Mouse (Mus musculus) lung, embryonic 14.5 days (tissue): ENCODE measurements around the gene Arhgef7. TPM values are rescaled to one million over a fixed set of nuclear protein-coding genes. Genes with fewer than 3 reads are reported as not detected.

Source experiments
- ATAC-seq: fragments of 200-750 bp; cut with Nextera tagmentation; 2 replicates; pipeline ENCODE4 v1.8.0; 2017; ENCODE audit warnings: mild to moderate bottlenecking, moderate TSS enrichment, moderate library complexity; ENCODE audit not compliant: insufficient read depth
- DNase-seq: peaks from one replicate; pipeline ENCODE4 v3.0.0-alpha.2; 2015
- H3K27ac ChIP-seq: fragments of 300-500 bp; sonication (generic); 2 replicates; pipeline ENCODE4 v1.5.1; 2014; ENCODE audit warnings: low read depth, mild to moderate bottlenecking, moderate library complexity
- H3K27me3 ChIP-seq: fragments of 300-500 bp; sonication (generic); 2 replicates; pipeline ENCODE4 v1.6.1; 2014; ENCODE audit warnings: low read length, control low read depth; ENCODE audit not compliant: insufficient read depth
- H3K36me3 ChIP-seq: fragments of 300-500 bp; sonication (generic); 2 replicates; pipeline ENCODE4 v1.6.1; 2014; ENCODE audit warnings: control low read depth; ENCODE audit not compliant: insufficient read depth
- H3K4me1 ChIP-seq: fragments of 300-500 bp; sonication (generic); 2 replicates; pipeline ENCODE4 v1.6.1; 2014; ENCODE audit warnings: antibody characterized with exemption, control low read depth; ENCODE audit not compliant: insufficient read depth
- H3K4me2 ChIP-seq: fragments of 300-500 bp; sonication (generic); 2 replicates; pipeline ENCODE4 v1.6.1; 2014; ENCODE audit warnings: mild to moderate bottlenecking
- H3K4me3 ChIP-seq: fragments of 300-500 bp; sonication (generic); 2 replicates; pipeline ENCODE4 v1.5.1; 2014; ENCODE audit warnings: low read depth, low read length
- H3K9ac ChIP-seq: fragments of 300-500 bp; sonication (generic); 2 replicates; pipeline ENCODE4 v1.6.1; 2014
- H3K9me3 ChIP-seq: fragments of 300-500 bp; sonication (generic); 2 replicates; pipeline ENCODE4 v1.6.1; 2016; ENCODE audit warnings: low read depth, low read length, control low read depth
- CTCF ChIP-seq: IDR thresholded peaks from 2 replicates; pipeline ENCODE4 v1.5.1; 2016; ENCODE audit warnings: antibody characterized with exemption, low read depth
- WGBS: fragments of 180-500 bp; shearing (Covaris S2); extraction: QIAGEN DNeasy Blood & Tissue Kit; methylation state at CpG from one replicate; pipeline ENCODE4 v1.1.7; 2014; 5-methylcytosine and 5-hydroxymethylcytosine counted together
- polyA plus RNA-seq: library from polyadenylated mRNA; unstranded; fragments of >200 nt; fragmentation: Nextera tagmentation; extraction: Ambion mirVana; gene quantifications from 2 replicates; pipeline ENCODE4 v1.2.1, GENCODE M21; 2014

Arhgef7 gene
- polyA plus RNA-seq, 1 experiment from 2014 or later: 41.6 TPM

DNA sequence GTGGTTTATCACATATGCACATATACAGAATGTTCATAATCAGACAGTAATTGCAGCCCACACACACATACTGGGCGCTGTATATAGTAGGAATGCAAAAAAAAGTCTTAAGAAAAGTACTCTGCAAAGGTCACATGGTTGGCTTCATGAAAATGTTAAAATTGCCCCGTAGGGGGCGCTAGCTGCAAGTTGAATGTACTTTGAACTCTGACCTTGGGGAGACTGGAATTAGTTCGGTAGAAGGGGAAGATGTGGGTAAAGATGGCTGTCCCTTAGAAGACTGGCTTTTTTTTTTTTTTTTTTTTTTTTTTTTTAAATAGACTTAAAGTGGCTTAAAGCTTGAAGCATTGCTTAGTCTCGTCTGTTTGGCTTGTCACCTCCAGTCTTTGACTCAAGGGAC lies 28.4 kb downstream of the Arhgef7 start:
- Histone ChIP-seq H3K4me2 (no peak overlapping the region), H3K4me1 (peaks cover 8% of the 10 kb centered on the region; the same call in 1 of the 2 replicates), H3K27me3 (no peaks in the 10 kb centered on the region), H3K9ac (no peak overlapping the region), H3K36me3 (no peaks in the 10 kb centered on the region), H3K27ac (no peak overlapping the region), H3K9me3 (no peaks in the 10 kb centered on the region), H3K4me3 (no peak overlapping the region)
- WGBS: 15% methylated on average over 5 of the region's 5 CpGs
- ATAC-seq: no peak
- peak; percentile 67 for TF ChIP-seq CTCF
- DNase-seq: peak; percentile 87

DNA sequence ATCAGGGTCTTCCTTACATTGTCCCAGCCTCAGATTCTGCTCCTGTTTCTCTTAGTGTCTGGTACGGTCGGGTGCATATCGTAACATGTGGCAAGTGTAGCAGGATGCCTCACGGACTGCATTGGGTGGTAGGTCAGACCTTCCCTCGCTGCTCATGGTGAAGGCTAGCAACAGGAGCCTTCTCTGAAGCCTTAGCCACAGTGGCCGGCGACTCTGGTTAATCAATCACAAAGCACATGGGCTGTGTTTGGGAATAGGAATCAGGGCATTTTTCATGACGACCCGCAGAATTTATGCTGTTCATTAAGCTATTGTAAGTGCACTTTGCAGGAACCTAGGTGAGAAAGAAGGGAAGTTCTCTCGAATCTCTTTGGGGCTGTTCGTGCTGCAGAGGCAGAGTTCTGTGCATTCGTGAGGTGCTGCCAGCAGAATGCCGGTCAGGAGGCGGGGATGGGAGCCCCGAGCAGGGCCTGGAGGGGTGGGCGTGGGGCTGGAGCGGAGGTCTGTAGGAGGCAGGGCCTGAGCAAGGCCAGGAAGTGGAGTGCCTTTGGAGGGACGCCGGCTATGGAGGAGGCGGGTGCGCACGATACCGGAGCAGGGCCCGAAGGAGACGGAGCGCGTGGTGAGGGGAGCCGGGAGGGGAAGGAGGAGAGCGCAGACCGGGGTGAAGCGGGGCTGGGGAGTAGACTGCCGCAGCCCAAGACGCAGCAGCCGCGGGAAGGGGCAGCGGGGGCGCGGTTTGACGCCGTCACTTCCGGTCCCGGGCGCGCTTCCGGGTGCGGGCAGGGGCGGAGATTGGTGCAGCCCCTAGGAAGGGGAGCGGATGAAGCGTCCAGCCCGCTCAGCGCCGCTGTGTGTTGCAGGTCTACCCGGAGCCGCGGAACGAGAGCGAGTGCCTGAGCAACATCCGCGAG lies 30.3 kb downstream of the Arhgef7 start:
- Histone ChIP-seq H3K4me3 (peak overlapping the region; percentile 87), H3K9ac (peak overlapping the region; percentile 94), H3K27ac (peak overlapping the region; percentile 90), H3K4me1 (peaks cover 8% of the 10 kb centered on the region; the same call in 1 of the 2 replicates), H3K4me2 (peak overlapping the region; percentile 87), H3K27me3 (no peaks in the 10 kb centered on the region), H3K9me3 (no peaks in the 10 kb centered on the region), H3K36me3 (no peaks in the 10 kb centered on the region)
- no peak for TF ChIP-seq CTCF
- 1% methylated on average over 59 of the region's 59 CpGs for WGBS
- DNase-seq (peak; percentile 95), ATAC-seq (peak; percentile 96)

DNA sequence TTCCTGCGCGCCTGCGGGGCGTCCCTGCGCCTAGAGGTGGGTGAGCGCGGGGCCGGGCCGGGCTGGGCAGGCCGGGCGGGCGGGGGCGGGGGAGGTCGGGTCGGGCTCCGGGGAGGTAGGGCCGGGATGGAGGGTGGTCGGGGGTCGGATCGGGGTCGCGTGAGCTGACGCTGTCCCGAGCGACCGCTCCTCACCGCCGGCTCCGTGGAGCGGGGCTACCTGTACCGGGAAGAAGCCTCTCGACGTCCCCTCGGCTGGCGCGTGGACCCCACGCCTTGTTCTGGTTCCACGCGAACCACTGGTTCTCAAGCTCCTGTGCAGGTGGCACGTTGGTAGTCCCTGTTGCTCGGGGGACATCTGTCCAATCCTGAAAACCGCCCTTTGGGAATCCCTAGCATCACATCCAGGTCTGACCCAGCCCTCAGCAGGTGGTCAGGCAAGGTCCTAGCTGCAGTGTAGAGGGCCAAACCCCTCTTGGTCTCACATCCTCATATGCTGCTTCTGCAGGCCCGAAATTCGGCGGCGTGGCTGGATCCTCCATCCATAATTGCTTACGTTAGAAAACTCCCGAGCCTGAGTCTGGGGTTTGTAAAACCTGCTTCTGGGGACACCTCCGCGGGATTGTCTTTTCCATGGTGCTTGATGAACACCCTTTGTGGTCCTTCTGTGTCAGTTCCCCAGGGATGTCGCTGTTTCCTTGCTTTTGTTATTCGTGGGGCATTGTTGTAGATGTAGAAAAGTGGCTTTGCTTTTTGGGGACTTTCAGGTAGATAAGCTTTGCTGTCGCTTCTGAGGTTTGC lies 31.2 kb downstream of the Arhgef7 start:
- peak overlapping the region; percentile 90 for H3K27ac ChIP-seq
- no peaks in the 10 kb centered on the region for H3K36me3 ChIP-seq
- peaks cover 8% of the 10 kb centered on the region; the same call in 1 of the 2 replicates for H3K4me1 ChIP-seq
- WGBS: 1% methylated on average over 45 of the region's 53 CpGs
- no peaks in the 10 kb centered on the region for H3K27me3 ChIP-seq
- H3K4me2 ChIP-seq: peak overlapping the region; percentile 87
- no peak; the same call in 1 of the 2 replicates for ATAC-seq
- no peaks in the 10 kb centered on the region for H3K9me3 ChIP-seq
- H3K9ac ChIP-seq: peak overlapping the region; percentile 94
- peak; percentile 30 for DNase-seq
- peak overlapping the region; percentile 87 for H3K4me3 ChIP-seq
- no peak for TF ChIP-seq CTCF

DNA sequence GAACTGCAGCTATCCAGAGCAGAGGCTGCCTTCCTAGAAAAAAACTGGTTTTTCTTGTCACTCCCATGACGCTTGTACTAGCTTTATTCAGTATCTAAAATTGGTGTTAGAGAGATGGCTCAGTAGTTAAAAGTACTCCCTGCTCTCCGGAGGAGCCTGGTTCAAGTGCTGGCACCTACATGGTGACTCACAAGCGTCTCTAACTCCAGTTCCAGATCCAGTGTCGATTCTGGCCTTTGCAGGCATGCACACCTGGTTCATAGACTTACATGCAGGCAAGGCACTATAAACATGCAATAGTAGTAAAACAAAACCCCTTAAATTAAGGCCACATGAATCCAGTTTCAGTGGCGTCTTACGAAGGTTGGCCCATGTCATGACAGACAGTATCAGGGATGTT lies 34.0 kb downstream of the Arhgef7 start:
- H3K27ac ChIP-seq: no peak overlapping the region
- no peak overlapping the region for H3K4me2 ChIP-seq
- H3K27me3 ChIP-seq: no peaks in the 10 kb centered on the region
- ATAC-seq (no peak), DNase-seq (no peak)
- peaks cover 8% of the 10 kb centered on the region; the same call in 1 of the 2 replicates for H3K4me1 ChIP-seq
- no peak for TF ChIP-seq CTCF
- no peak overlapping the region for H3K9ac ChIP-seq
- 88% methylated on average over 6 of the region's 6 CpGs for WGBS
- 0 out of 2 replicates have a peak, but pooled peaks cover 3% of the 10 kb centered on the region for H3K36me3 ChIP-seq
- no peaks in the 10 kb centered on the region for H3K9me3 ChIP-seq
- no peak overlapping the region for H3K4me3 ChIP-seq

DNA sequence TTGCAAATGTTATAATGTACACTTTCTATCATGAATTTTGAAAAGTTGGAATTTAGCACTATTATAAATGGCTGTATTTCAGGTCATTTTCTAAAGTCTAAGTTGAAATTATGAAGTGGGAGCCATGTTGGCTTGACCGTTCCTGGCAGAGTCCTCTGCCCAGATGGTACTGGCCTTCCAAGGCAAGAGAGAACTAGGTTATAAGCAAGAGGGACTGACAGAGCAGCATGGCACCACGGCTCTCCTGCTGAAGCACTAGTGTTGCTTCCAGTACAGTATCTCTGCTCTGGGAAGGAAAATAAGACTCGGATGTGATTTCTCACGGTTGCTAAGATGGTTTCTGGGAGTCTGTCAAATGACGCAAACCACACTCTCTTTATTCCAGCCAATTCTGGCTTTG lies 34.5 kb downstream of the Arhgef7 start:
- H3K4me2 ChIP-seq: no peak overlapping the region
- no peak overlapping the region for H3K4me3 ChIP-seq
- DNase-seq: no peak
- H3K27ac ChIP-seq: no peak overlapping the region
- H3K27me3 ChIP-seq: no peaks in the 10 kb centered on the region
- H3K9ac ChIP-seq: no peak overlapping the region
- peaks cover 8% of the 10 kb centered on the region; the same call in 1 of the 2 replicates for H3K4me1 ChIP-seq
- H3K9me3 ChIP-seq: no peaks in the 10 kb centered on the region
- 84% methylated on average over 5 of the region's 5 CpGs for WGBS
- ATAC-seq: no peak
- H3K36me3 ChIP-seq: 0 out of 2 replicates have a peak, but pooled peaks cover 3% of the 10 kb centered on the region
- no peak for TF ChIP-seq CTCF

DNA sequence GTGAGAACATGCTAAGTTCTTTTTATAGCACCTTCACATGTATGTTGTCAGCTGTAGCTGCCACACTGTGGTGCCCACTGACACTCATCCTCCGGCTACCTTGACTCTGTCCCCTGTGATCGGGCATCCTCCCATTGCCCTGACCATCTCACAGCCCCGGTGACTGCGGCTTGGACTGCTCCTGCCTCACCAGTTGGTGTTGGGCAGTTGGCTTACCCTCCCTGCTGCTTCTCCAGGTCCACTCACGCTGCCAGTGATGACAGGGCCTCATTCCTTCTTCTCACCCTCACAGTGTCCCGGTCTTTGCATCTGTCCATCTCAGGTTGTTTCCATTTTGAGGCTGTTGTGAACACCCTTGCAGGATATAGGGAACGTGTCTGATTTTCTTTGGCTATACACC lies 35.3 kb downstream of the Arhgef7 start:
- no peak for TF ChIP-seq CTCF
- H3K27me3 ChIP-seq: no peaks in the 10 kb centered on the region
- H3K27ac ChIP-seq: no peak overlapping the region
- no peaks in the 10 kb centered on the region for H3K9me3 ChIP-seq
- H3K36me3 ChIP-seq: 0 out of 2 replicates have a peak, but pooled peaks cover 3% of the 10 kb centered on the region
- ATAC-seq (no peak), DNase-seq (no peak)
- 90% methylated on average over 7 of the region's 7 CpGs for WGBS
- H3K4me3 ChIP-seq: no peak overlapping the region
- peaks cover 4% of the 10 kb centered on the region; the same call in 1 of the 2 replicates for H3K4me1 ChIP-seq
- no peak overlapping the region for H3K9ac ChIP-seq
- no peak overlapping the region for H3K4me2 ChIP-seq
